Mouse (Mus musculus) myocyte (in vitro differentiated cells): Measurements from ENCODE around the gene Fndc1.

Source experiments
- CEBPB ChIP-seq: IDR thresholded peaks from 2 replicates; pipeline ENCODE4 v1.6.1; 2011; ENCODE audit warnings: mild to moderate bottlenecking, moderate library complexity; ENCODE audit not compliant: poor library complexity, insufficient read depth, severe bottlenecking
- E2F4 ChIP-seq: IDR thresholded peaks from one replicate; pipeline ENCODE4 v1.6.1; 2011; ENCODE audit warnings: mild to moderate bottlenecking, control low read depth, moderate library complexity; ENCODE audit not compliant: insufficient read depth
- MYOD1 ChIP-seq, 3 experiments: IDR thresholded peaks; one replicate each; pipeline ENCODE4 v1.6.1; 2011; ENCODE audit warnings: control low read depth in 2 of 3, low read depth in 2 of 3, mild to moderate bottlenecking in 2 of 3, moderate library complexity in 1 of 3; ENCODE audit not compliant: insufficient read length in 2 of 3, control insufficient read depth in 1 of 3
- MYOG ChIP-seq, 3 experiments: IDR thresholded peaks; one replicate each; pipeline ENCODE4 v1.6.1; 2011; ENCODE audit warnings: control low read depth in 2 of 3, low read depth in 2 of 3, mild to moderate bottlenecking in 2 of 3; ENCODE audit not compliant: insufficient read length in 2 of 3, control insufficient read depth in 1 of 3, insufficient read depth in 1 of 3
- POLR2A ChIP-seq: IDR thresholded peaks from one replicate; pipeline ENCODE4 v1.6.1; 2011; ENCODE audit warnings: low read depth, mild to moderate bottlenecking, control low read depth, moderate library complexity; ENCODE audit not compliant: insufficient read length
- POLR2AphosphoS2 ChIP-seq: IDR thresholded peaks from one replicate; pipeline ENCODE4 v1.6.1; 2011; ENCODE audit warnings: low read depth, control low read depth; ENCODE audit not compliant: insufficient read length
- SRF ChIP-seq: IDR thresholded peaks from one replicate; pipeline ENCODE4 v1.6.1; 2011; ENCODE audit warnings: low read depth; ENCODE audit not compliant: control insufficient read depth, insufficient read length
- USF1 ChIP-seq: IDR thresholded peaks from one replicate; pipeline ENCODE4 v1.6.1; 2011; ENCODE audit warnings: low read depth, mild to moderate bottlenecking, control low read depth, moderate library complexity

GRCm38 (mm10) chr17:7871800-7872199, 44.7 kb upstream of the Fndc1 start:
- TF ChIP-seq POLR2A, result no peak
- TF ChIP-seq MYOG (IDR thresholded peaks at IDR 0.05; ENCODE audit: control insufficient read depth in 1 of 3, insufficient read depth in 1 of 3, insufficient read length in 2 of 3, low read depth in 2 of 3), result no peak
- TF ChIP-seq SRF, result no peak
- no peak for TF ChIP-seq E2F4
- TF ChIP-seq USF1, result no peak
- no peak for TF ChIP-seq POLR2AphosphoS2
- no peak for TF ChIP-seq CEBPB
- TF ChIP-seq MYOD1 (IDR thresholded peaks at IDR 0.05; ENCODE audit: control insufficient read depth in 1 of 3, insufficient read length in 2 of 3, low read depth in 2 of 3), result no peak
